Mouse (Mus musculus) testis, adult 2 months (tissue): ENCODE measurements around the gene Ces4a. TPM values are rescaled to one million over a fixed set of nuclear protein-coding genes. Genes with fewer than 3 reads are reported as not detected.

Experiments used
- H3K27ac ChIP-seq: fragments of 200-500 bp; 2 replicates; pipeline ENCODE4 v1.5.1; 2012; ENCODE audit warnings: low read depth, low read length; ENCODE audit not compliant: control insufficient read depth, insufficient read depth
- H3K27me3 ChIP-seq: fragments of 200-500 bp; 2 replicates; pipeline ENCODE4 v1.6.1; 2012; ENCODE audit warnings: mild to moderate bottlenecking, low read length, moderate library complexity; ENCODE audit not compliant: control insufficient read depth, insufficient read depth
- H3K36me3 ChIP-seq: fragments of 200-500 bp; 2 replicates; pipeline ENCODE4 v1.6.1; 2012; ENCODE audit warnings: mild to moderate bottlenecking, low read length; ENCODE audit not compliant: control insufficient read depth, insufficient read depth
- H3K4me1 ChIP-seq: fragments of 200-500 bp; 2 replicates; pipeline ENCODE4 v1.6.1; 2012; ENCODE audit warnings: low read length; ENCODE audit not compliant: control insufficient read depth, insufficient read depth
- H3K4me3 ChIP-seq: fragments of 200-500 bp; 2 replicates; pipeline ENCODE4 v1.5.1; 2012; ENCODE audit warnings: low read depth, mild to moderate bottlenecking, low read length, moderate library complexity, mixed read lengths; ENCODE audit not compliant: control insufficient read depth
- CTCF ChIP-seq: fragments of 200-500 bp; IDR thresholded peaks from 2 replicates; pipeline ENCODE4 v1.5.1; 2012; ENCODE audit warnings: low read depth, mild to moderate bottlenecking, inconsistent platforms, low read length, moderate library complexity; ENCODE audit not compliant: control insufficient read depth, insufficient read depth, insufficient replicate concordance
- POLR2A ChIP-seq: fragments of 200-500 bp; IDR thresholded peaks from 2 replicates; pipeline ENCODE4 v1.6.1; 2012; ENCODE audit warnings: low read depth, mild to moderate bottlenecking, inconsistent platforms, low read length, moderate library complexity; ENCODE audit not compliant: control insufficient read depth
- polyA plus RNA-seq: library from polyadenylated mRNA; depleted of rRNA; stranded (reverse); fragments of >200 nt; gene quantifications from 2 replicates; pipeline ENCODE4 v1.2.3, GENCODE M21; 2012

The Ces4a gene
- polyA plus RNA-seq, 1 experiment = 0.19 TPM

DNA sequence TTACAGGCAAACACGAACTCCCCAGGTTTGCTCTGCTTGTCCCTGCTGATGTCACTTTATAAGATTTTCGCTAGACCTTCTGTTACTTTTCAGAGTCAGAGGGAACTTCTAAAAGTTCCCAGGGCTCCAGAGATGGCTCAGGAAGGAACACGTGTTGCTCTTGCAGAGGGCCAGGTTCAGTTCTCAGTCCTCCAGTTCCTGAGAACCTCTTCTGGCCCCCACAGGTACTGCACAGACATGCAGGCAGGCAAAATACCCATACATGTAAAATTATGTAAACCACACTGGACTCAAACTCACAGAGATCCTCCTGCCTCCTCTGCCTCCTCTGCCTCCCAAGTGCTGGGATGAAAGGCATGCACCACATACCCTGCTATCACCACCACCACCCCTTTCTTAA, 26.5 kb downstream of the Ces4a start:
- Histone ChIP-seq H3K36me3 (no peaks in the 10 kb centered on the region), H3K27me3 (no peaks in the 10 kb centered on the region), H3K4me3 (no peak overlapping the region), H3K27ac (no peak overlapping the region), H3K4me1 (peaks cover 4% of the 10 kb centered on the region; the same call in 1 of the 2 replicates)
- TF ChIP-seq POLR2A (no peak), CTCF (no peak)

DNA sequence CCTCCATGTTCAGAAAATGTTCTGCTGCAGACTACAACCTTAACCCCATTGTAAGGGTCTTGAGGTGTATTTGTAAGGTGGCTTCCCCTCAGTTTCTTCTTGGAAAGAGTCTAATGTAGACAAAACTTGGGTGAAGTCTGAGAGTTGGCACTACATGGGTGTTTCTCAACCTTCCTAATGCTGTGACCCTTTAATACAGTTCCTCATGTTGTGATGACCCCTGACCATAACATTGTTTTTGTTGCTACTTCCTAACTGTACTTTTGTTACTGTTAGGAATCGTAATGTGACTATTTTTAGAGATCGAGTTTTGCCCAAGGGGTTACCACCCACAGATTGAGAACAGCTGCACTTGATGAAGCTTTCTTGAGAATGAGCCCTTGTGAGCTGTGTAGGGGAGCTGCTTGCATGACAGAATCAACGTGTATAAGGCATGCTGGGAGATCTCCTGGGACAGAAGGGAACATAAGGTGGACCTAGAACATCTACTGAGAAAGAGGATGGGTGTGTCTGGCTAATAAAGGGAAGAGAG, 29.6 kb downstream of the Ces4a start:
- H3K27me3 ChIP-seq = no peaks in the 10 kb centered on the region
- H3K4me1 ChIP-seq = peaks cover 3% of the 10 kb centered on the region; the same call in 1 of the 2 replicates
- no peaks in the 10 kb centered on the region for H3K36me3 ChIP-seq
- H3K4me3 ChIP-seq = no peak overlapping the region
- H3K27ac ChIP-seq = no peak overlapping the region
- TF ChIP-seq POLR2A = no peak

DNA sequence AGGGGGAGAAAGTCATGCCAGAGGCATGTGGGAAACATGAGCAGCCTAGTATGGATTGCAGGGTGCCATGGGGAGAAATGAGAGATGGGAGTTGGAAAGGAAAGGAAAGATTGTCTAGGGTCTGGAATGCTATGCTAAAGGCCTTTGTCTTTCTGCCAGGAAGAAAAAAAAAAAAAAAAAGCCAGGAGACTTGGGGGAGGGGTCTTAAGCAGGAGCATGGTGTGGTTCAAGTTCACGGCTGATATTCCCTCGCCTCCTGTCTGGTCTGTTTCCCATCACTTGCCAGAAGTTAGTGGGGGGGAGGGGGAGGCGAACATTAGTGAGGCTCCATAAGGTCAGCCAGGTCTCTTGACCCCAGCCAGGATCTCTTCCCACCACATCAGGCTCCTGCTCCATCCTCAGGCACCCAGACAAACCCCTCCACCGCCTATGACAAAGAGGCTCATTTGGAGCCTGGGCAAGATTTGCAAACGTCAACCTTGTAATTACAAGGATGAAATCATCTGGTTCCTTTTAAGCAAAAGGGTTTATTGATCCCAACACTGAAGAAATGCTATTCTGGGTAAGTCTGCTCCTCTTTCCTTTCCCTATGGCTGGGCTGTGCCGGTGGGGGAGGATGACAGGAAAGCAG, 32.8 kb downstream of the Ces4a start:
- H3K27ac ChIP-seq = no peak overlapping the region
- H3K27me3 ChIP-seq = no peaks in the 10 kb centered on the region
- H3K4me1 ChIP-seq = no peaks in the 10 kb centered on the region
- TF ChIP-seq CTCF = no peak
- TF ChIP-seq POLR2A = no peak
- no peak overlapping the region for H3K4me3 ChIP-seq
- H3K36me3 ChIP-seq = no peaks in the 10 kb centered on the region

DNA sequence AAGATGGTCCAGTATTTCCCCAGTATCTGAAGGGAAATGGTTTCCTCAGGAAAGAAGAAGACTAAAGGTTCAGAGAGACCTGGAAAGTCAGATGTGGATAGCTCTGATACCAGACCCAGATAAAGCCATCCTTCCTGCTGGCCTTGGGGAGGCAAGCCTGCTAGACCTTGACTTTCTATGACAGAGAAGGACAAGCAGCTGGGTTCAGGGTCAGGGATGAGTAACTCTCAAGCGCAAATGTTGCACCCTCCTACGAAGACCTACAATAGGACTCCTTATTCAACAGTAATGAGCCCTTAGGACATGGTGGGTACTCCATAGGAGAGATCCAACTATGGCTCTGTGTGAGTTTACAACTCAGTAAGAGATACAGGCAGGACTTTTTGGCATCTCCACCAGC, 33.6 kb downstream of the Ces4a start:
- Histone ChIP-seq H3K4me3 (no peak overlapping the region), H3K27me3 (no peaks in the 10 kb centered on the region), H3K27ac (no peak overlapping the region), H3K36me3 (no peaks in the 10 kb centered on the region), H3K4me1 (peaks cover under 1% of the 10 kb centered on the region)
- TF ChIP-seq CTCF (no peak), POLR2A (no peak)

DNA sequence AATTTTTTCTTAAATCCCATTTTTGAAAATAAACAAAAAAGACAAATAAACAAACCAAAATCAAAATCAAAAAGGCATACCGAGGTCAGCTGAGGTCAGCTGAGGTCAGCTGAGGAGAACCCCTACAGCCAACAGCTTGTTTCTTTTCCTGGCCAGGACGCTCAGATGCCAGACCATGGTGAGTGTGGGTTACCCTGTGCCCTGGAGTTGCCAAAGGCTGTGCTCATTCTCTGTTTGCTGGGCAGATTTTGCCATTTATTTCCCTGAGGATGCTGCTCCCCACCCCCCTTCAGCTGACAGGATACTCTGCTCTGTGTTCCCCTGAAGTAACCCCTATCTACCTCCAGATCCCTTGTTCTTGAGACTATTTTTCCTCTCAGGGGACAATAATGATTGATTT, 35.5 kb downstream of the Ces4a start:
- TF ChIP-seq POLR2A = no peak
- no peak for TF ChIP-seq CTCF
- no peaks in the 10 kb centered on the region for H3K36me3 ChIP-seq
- H3K4me3 ChIP-seq = no peak overlapping the region
- H3K27ac ChIP-seq = no peak overlapping the region
- peaks cover 2% of the 10 kb centered on the region for H3K4me1 ChIP-seq
- H3K27me3 ChIP-seq = no peaks in the 10 kb centered on the region

DNA sequence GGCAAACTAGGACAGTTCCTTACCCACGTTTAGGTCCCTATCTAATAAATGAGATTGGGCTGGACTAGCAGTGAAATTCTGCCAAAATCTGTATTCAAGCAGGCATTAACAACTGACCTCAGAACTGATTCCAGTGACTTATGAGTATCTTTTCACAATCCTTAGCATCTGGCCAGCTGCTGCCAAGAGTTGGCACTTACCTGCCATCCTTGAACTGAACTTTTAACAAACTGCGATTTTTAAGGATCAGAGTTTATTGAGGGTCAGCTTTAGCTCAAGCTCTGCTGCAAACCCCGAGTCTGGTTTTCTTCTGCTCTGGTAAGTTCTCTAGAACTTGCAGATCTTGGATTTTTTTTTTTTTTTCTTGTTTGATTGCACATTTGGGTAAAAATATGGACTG, 38.0 kb downstream of the Ces4a start:
- H3K4me3 ChIP-seq = no peak overlapping the region
- H3K4me1 ChIP-seq = peaks cover 2% of the 10 kb centered on the region
- H3K27ac ChIP-seq = no peak overlapping the region
- H3K36me3 ChIP-seq = no peaks in the 10 kb centered on the region
- no peaks in the 10 kb centered on the region for H3K27me3 ChIP-seq
- TF ChIP-seq CTCF (no peak), POLR2A (no peak)

DNA sequence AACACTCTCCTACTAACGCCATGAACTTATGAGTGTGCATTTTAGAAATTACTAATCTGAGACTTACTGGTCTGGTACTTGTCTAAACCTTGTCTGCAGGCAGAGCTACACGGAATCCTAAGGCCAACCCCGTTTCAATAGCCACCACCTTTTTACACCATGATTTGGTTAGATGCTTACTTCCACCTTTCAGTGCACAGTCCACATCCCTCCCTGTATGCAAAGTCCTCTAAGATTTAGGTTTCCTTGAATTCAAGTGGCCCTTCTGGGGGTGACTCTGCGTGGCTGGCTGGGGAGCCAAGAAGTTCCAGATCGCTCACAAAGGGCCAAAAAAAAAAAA, 38.4 kb downstream of the Ces4a start:
- 0 out of 2 replicates have a peak overlapping the region, but pooled peaks have one; percentile 7 for H3K27ac ChIP-seq
- peak overlapping the region; percentile 76 for H3K4me3 ChIP-seq
- H3K27me3 ChIP-seq = no peaks in the 10 kb centered on the region
- TF ChIP-seq CTCF = no peak
- no peak for TF ChIP-seq POLR2A
- H3K36me3 ChIP-seq = no peaks in the 10 kb centered on the region
- H3K4me1 ChIP-seq = peaks cover 2% of the 10 kb centered on the region

DNA sequence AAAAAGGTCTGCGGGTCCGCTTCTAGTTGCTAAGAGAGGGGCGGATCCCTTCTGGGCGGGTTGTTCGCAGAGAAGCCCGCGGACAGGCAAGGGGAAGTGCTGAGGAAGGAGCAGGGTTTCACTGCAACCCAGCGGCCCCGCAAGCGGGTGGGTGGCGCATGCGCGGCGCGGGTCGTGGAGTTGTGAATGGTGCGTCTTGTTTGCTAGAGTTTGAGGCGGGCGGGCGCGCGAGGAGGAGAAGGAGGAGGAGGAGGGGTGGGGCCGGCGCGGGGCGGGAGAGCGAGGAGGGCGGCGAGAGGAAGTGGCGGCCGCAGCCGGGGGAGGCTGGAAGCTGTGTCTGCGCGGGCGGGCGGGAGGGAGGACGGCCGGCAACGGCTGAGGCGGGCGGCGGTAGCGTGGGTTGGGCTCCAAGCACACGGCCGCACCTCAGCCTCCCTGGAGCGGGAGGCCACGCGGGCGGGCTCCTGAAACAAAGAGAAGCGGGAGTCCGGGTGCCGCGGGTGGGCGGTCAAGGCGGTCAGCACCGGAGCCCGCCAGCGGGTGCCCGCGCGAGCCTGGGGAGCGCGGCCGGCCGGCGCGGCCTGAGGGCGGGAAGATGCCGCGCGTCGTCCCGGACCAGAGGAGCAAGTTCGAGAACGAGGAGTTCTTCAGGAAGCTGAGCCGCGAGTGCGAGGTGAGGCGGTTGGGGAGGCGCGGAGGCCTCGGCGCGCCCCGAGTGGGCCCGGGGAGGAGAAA, 38.9 kb downstream of the Ces4a start, which contains the start of gene Cbfb:
Gene Cbfb (plus strand): TSS at position 294 of the 735 bp plus-strand sequence.
- no peaks in the 10 kb centered on the region for H3K36me3 ChIP-seq
- peaks cover 2% of the 10 kb centered on the region for H3K4me1 ChIP-seq
- no peaks in the 10 kb centered on the region for H3K27me3 ChIP-seq
- H3K4me3 ChIP-seq = peak within 1 kb of the TSS; percentile 98
- TF ChIP-seq POLR2A (0 out of 2 replicates have a peak, but pooled peaks have one; percentile 37), CTCF (no peak)
- H3K27ac ChIP-seq = peak within 1 kb of the TSS; percentile 95
